Mouse (Mus musculus): ENCODE results near the gene Troap.
"Not testable (repeated sequence)": the region's sequence is repeated elsewhere in the genome, so short reads cannot be mapped to it uniquely, and the experiment has no call there.

- TF ChIP-seq CTCF (IDR thresholded peaks at IDR 0.05; ENCODE audit: control insufficient read depth, insufficient read depth, insufficient read length); CEBPB (IDR thresholded peaks at IDR 0.05; ENCODE audit: low read depth); USF1 (IDR thresholded peaks at IDR 0.05; ENCODE audit: low read depth): not testable (repeated sequence)
These were observed 1.6 kb downstream of the Troap start for GRCm38 (mm10) chr15:99076011-99076410.

All from C2C12 (cell line).